Mouse (Mus musculus) T-cell, adult 66 days (primary cell): ENCODE data around the gene Rapgef2. TPM values are rescaled to one million over a fixed set of nuclear protein-coding genes. Genes with fewer than 3 reads are reported as not detected.

Experiments
- total RNA-seq, 2 experiments: library from RNA; stranded (reverse); gene quantifications; 3 replicates in 1 of 2; 4 replicates in 1 of 2; pipeline ENCODE4 v1.2.4; 2023

Rapgef2 gene
- total RNA-seq = 10 to 100 TPM; 45.9 to 58.5 TPM

DNA sequence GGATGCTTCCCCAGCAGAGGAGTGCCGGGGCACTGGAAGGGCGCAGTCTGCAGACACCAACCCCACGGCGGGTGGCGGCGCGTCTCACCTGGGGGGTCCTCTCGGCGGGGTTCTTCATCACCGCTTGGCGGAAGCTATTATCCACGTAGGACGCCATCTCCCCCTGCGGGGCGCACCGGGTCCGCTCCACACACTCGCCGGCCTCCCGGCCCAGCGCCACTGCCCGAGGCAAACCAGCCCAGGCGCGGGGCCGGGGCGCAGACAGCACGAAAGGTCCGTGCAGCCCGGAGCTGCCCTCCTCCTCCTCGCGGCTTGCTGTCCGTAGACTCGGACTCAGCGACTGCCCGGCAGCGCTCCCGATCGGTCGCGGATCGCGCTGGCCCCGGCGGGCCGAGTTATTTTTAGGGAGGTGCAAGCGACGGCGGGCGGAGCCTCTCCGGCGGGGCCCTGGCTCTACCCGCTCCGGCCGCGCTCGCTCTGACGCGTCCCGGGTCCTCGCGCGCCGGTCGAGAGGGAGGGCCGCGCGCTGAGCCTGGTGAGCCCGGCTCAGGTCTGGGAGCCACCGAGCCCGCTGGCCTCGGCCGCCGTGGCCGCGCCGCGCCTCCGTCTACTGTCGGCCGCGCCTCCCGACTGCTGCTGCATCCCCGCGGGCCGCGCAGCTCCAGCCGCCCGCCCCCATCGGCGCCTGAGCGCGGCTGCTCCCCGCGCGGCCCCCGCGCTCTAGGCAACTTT lies at the start of gene Rapgef2:
Gene Rapgef2, minus strand, starts transcription at position 142 of the 732 bp plus-strand sequence.

Other genes starting within 250 kb of the Rapgef2 start
- not detected for gene Gm17359, start 50.1 kb upstream of the Rapgef2 start, total RNA-seq